Mouse (Mus musculus) forebrain, embryonic 11.5 days (tissue): Measurements from ENCODE around the gene Atxn1. TPM values are rescaled to one million over a fixed set of nuclear protein-coding genes. Genes with fewer than 3 reads are reported as not detected.

Source experiments
- ATAC-seq: fragments of 200-750 bp; cut with Nextera tagmentation; replicated peaks from 2 replicates; pipeline ENCODE4 v1.8.0; 2017; ENCODE audit warnings: moderate TSS enrichment; ENCODE audit not compliant: low FRiP score
- DNase-seq: peaks from one replicate; pipeline ENCODE4 v3.0.0-alpha.2; 2017; ENCODE audit warnings: low spot score
- H3K27ac ChIP-seq: fragments of 300-500 bp; sonication (generic); 2 replicates; pipeline ENCODE4 v1.5.1; 2014; ENCODE audit warnings: low read depth, low read length
- H3K27me3 ChIP-seq: fragments of 300-500 bp; sonication (generic); 2 replicates; pipeline ENCODE4 v1.6.1; 2014; ENCODE audit warnings: mild to moderate bottlenecking, low read length, mixed read lengths; ENCODE audit not compliant: control insufficient read depth, insufficient read depth
- H3K36me3 ChIP-seq: fragments of 300-500 bp; sonication (generic); 2 replicates; pipeline ENCODE4 v1.6.1; 2014; ENCODE audit warnings: mild to moderate bottlenecking, low read length, moderate library complexity, mixed read lengths; ENCODE audit not compliant: control insufficient read depth, insufficient read depth
- H3K4me1 ChIP-seq: fragments of 300-500 bp; sonication (generic); replicated peaks from 2 replicates; pipeline ENCODE4 v1.6.1; 2014; ENCODE audit warnings: low read length, mixed read lengths; ENCODE audit not compliant: control insufficient read depth, insufficient read depth
- H3K4me2 ChIP-seq: fragments of 300-500 bp; sonication (generic); 2 replicates; pipeline ENCODE4 v1.6.1; 2014; ENCODE audit warnings: low read depth, mild to moderate bottlenecking, low read length, moderate library complexity, mixed read lengths; ENCODE audit not compliant: severe bottlenecking
- H3K4me3 ChIP-seq: fragments of 300-500 bp; sonication (generic); 2 replicates; pipeline ENCODE4 v1.5.1; 2014; ENCODE audit warnings: low read depth, low read length
- H3K9ac ChIP-seq: fragments of 300-500 bp; sonication (generic); 2 replicates; pipeline ENCODE4 v1.6.1; 2014; ENCODE audit warnings: low read length
- H3K9me3 ChIP-seq: fragments of 300-500 bp; sonication (generic); 2 replicates; pipeline ENCODE4 v1.6.1; 2016; ENCODE audit warnings: low read length, mixed read lengths; ENCODE audit not compliant: control insufficient read depth
- WGBS: fragments of 180-500 bp; shearing (Covaris S2); extraction: QIAGEN DNeasy Blood & Tissue Kit; methylation state at CpG from one replicate; pipeline ENCODE4 v1.1.7; 2014; 5-methylcytosine and 5-hydroxymethylcytosine counted together
- polyA plus RNA-seq: library from polyadenylated mRNA; unstranded; fragments of >200 nt; fragmentation: Nextera tagmentation; extraction: Ambion mirVana; gene quantifications from 2 replicates; pipeline ENCODE4 v1.2.1, GENCODE M21; 2014

Gene Atxn1
- polyA plus RNA-seq, 1 experiment from 2014 or later, result 3.3 TPM

DNA sequence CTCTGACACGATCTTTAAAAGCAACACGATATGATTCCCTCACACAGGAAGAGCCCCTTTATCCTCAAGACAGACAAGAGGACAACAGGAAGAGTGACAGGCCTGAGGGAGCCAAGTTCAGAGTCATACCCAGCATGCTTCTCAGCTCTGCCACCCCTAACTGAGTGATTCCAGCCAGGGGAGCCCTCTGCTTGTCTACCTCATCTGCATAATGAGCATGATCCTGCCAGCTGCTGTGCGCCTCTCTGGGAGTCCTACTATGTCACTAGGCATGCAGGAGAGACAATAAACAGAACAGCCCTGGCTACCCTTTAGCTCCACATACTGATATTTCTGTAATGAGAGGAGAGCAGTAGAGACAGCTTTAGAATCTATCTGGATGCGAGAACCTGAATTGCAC lies 228.6 kb downstream of the Atxn1 start:
- Histone ChIP-seq H3K27ac (no peak overlapping the region), H3K36me3 (no peaks in the 10 kb centered on the region), H3K4me3 (no peak overlapping the region), H3K9me3 (no peaks in the 10 kb centered on the region), H3K4me1 (no peaks in the 10 kb centered on the region), H3K9ac (no peak overlapping the region), H3K4me2 (no peak overlapping the region), H3K27me3 (no peaks in the 10 kb centered on the region)
- no peak for DNase-seq
- WGBS, result 81% methylated on average over 4 of the region's 4 CpGs
- ATAC-seq, result no peak

GRCm38 (mm10) chr13:45735802-45736201 lies 229.0 kb downstream of the Atxn1 start:
- Histone ChIP-seq H3K27ac (no peak overlapping the region), H3K36me3 (no peaks in the 10 kb centered on the region), H3K4me1 (no peaks in the 10 kb centered on the region), H3K27me3 (no peaks in the 10 kb centered on the region), H3K9ac (no peak overlapping the region), H3K4me3 (no peak overlapping the region), H3K4me2 (no peak overlapping the region), H3K9me3 (no peaks in the 10 kb centered on the region)
- whole genome bisulfite sequencing, result 91% methylated on average over 3 of the region's 3 CpGs
- DNase-seq (no peak), ATAC-seq (no peak)

DNA sequence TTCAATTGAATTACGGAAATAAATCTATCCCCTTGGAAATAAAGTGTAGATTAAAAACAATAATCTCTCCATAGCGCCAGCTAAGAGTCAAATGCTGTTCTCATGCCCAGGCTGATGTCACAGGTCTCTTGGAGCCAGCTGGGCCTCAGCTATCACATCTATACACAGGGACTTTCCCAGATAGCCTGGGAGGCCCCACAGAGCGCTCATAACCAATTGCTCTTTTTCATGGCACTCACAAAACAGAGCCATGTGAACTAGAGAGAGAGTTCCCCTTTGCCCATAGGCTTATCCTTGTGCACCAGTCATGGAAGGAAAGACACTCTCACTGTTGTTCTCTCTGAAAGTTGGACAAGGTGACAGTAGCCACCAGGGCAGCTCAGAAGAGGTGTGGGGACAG lies 230.3 kb downstream of the Atxn1 start:
- Histone ChIP-seq H3K27me3 (no peaks in the 10 kb centered on the region), H3K4me2 (no peak overlapping the region), H3K9me3 (no peaks in the 10 kb centered on the region), H3K9ac (no peak overlapping the region), H3K36me3 (no peaks in the 10 kb centered on the region), H3K27ac (no peak overlapping the region), H3K4me1 (no peaks in the 10 kb centered on the region), H3K4me3 (no peak overlapping the region)
- ATAC-seq, result no peak
- WGBS, result 92% methylated on average over 3 of the region's 3 CpGs
- DNase-seq, result no peak

- Histone ChIP-seq H3K4me2 (no peak overlapping the region), H3K27me3 (no peaks in the 10 kb centered on the region), H3K4me3 (no peak overlapping the region), H3K9ac (no peak overlapping the region), H3K4me1 (no peaks in the 10 kb centered on the region), H3K36me3 (no peaks in the 10 kb centered on the region), H3K27ac (no peak overlapping the region), H3K9me3 (no peaks in the 10 kb centered on the region)
- 86% methylated on average over 6 of the region's 6 CpGs for WGBS
- DNase-seq, result no peak
- ATAC-seq, result no peak
Observed at GRCm38 (mm10) chr13:45732590-45732989, 232.2 kb downstream of the Atxn1 start.

DNA sequence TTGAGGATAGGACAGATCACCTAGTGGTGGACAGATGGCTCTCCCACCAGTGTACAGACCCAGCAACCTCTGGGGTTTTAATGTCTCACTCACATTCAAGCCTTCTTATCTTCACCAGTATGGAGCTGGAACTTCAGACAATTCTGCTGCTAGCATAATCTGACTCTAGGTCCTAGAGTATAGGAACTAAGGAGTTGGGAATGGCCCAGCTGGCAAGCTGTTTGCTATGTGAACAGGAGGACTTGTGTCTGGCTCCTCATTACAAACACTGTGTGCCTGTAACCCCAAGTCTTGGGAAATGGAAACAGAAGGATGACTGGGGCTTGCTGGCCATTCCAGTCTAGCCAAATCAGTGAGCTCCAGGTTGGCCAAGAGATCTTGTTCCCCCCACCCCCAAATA lies 237.9 kb downstream of the Atxn1 start:
- H3K27ac ChIP-seq, result no peak overlapping the region
- H3K9ac ChIP-seq, result no peak overlapping the region
- H3K27me3 ChIP-seq, result no peaks in the 10 kb centered on the region
- no peak overlapping the region for H3K4me3 ChIP-seq
- H3K36me3 ChIP-seq, result no peaks in the 10 kb centered on the region
- H3K4me1 ChIP-seq, result no peaks in the 10 kb centered on the region
- DNase-seq (no peak), ATAC-seq (no peak)
- H3K4me2 ChIP-seq, result no peak overlapping the region
- H3K9me3 ChIP-seq, result no peaks in the 10 kb centered on the region

- no peaks in the 10 kb centered on the region for H3K36me3 ChIP-seq
- H3K27ac ChIP-seq, result no peak overlapping the region
- H3K27me3 ChIP-seq, result no peaks in the 10 kb centered on the region
- no peak overlapping the region for H3K4me3 ChIP-seq
- no peak overlapping the region for H3K9ac ChIP-seq
- no peak overlapping the region for H3K4me2 ChIP-seq
- H3K9me3 ChIP-seq, result no peaks in the 10 kb centered on the region
- DNase-seq (no peak), ATAC-seq (no peak)
- H3K4me1 ChIP-seq, result no peaks in the 10 kb centered on the region
- 84% methylated on average over 6 of the region's 6 CpGs for WGBS
Observed at GRCm38 (mm10) chr13:45726181-45726580, 238.6 kb downstream of the Atxn1 start.

DNA sequence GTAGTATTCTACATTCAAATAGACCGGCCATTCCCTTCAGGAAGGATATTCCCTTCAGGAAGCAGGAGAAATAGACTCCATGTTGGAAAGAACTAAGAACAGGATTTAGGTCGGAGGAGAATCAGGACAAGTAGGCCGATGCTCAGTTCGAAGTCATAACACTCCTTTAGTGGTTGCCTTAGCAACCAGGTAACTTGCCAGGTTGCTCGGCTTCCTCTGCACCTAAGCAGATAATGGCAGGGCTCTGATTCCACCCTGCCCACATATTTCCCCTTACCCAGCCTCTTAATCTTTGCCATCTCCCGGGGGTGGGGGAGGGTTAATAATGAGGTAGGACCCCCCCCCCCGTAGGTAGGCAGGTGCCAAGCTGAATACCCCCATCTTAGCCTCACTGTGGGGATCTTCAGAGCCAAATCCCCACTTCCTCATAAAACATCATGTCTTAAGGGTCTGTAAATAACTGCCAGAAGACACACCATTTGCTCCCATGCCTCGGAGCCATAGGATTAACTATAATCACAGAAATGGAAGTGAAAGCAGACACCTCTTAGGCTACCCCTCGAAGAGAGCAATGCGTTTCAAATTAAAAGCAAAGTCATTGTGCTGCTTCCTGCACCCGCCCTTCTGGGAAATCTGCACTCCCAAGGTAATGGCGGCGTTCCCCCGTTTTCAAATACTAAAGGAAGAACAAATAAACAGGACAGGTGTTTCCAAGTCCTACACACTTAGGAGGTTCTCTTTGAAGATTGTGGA lies 240.1 kb downstream of the Atxn1 start:
- Histone ChIP-seq H3K9ac (no peak overlapping the region), H3K27me3 (no peaks in the 10 kb centered on the region), H3K4me3 (no peak overlapping the region), H3K27ac (no peak overlapping the region), H3K9me3 (no peaks in the 10 kb centered on the region), H3K4me2 (no peak overlapping the region), H3K36me3 (no peaks in the 10 kb centered on the region), H3K4me1 (no peaks in the 10 kb centered on the region)
- DNase-seq, result no peak
- 83% methylated on average over 14 of the region's 14 CpGs for WGBS
- ATAC-seq, result no peak

DNA sequence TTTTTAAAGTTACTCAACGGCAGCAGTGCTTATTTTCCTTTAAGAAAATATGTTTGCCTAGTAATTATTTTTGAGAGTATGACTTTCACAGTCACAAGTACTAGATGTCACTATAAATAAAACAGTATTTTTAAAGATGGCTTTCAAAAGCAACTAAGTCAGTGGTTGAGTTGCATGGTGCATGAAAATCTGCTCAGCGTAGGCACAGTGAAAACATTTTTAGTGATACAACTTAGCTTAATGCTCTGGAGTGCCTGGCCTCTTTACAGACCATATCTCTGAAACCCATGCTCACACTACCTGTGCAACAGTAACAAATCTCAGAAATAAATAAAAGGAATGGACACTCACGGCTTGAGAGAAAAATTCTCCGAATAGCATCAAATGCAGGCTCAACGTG lies 241.9 kb downstream of the Atxn1 start:
- no peaks in the 10 kb centered on the region for H3K27me3 ChIP-seq
- H3K9ac ChIP-seq, result no peak overlapping the region
- H3K4me1 ChIP-seq, result no peaks in the 10 kb centered on the region
- DNase-seq (no peak), ATAC-seq (no peak)
- H3K4me2 ChIP-seq, result no peak overlapping the region
- H3K27ac ChIP-seq, result no peak overlapping the region
- H3K36me3 ChIP-seq, result no peaks in the 10 kb centered on the region
- H3K9me3 ChIP-seq, result no peaks in the 10 kb centered on the region
- WGBS, result 88% methylated on average over 5 of the region's 5 CpGs
- no peak overlapping the region for H3K4me3 ChIP-seq

DNA sequence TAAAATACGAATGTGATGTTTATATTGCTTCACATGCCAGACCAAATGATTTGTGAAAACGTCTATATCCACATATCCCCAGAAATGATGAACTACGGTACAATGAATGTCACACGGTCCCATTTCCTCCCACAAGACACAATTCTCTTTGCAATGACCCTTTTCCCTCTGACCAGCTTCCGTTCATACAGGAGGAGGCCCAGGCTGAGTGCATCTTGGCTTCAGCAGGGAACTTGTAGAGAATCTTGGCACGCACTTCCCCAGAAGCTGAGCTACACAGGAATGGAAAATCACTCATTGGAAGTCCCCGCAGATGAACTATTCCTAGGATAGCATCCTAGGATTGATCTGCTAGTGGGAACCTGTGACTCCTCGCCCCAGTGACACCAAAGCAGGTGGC lies 243.2 kb downstream of the Atxn1 start:
- Histone ChIP-seq H3K27ac (no peak overlapping the region), H3K36me3 (no peaks in the 10 kb centered on the region), H3K4me1 (no peaks in the 10 kb centered on the region), H3K4me2 (no peak overlapping the region), H3K4me3 (no peak overlapping the region), H3K27me3 (no peaks in the 10 kb centered on the region), H3K9me3 (no peaks in the 10 kb centered on the region), H3K9ac (no peak overlapping the region)
- 87% methylated on average over 8 of the region's 8 CpGs for WGBS
- no peak for ATAC-seq
- no peak for DNase-seq
